Mouse (Mus musculus): ENCODE measurements around the gene H2-Ab1. TPM values are rescaled to one million over a fixed set of nuclear protein-coding genes. Genes with fewer than 3 reads are reported as not detected.
A peak's percentile ranks its signal among the peaks of the same experiment; 100 is the strongest.
"Not testable (repeated sequence)": the region's sequence is repeated elsewhere in the genome, so short reads cannot be mapped to it uniquely, and the experiment has no call there.

The H2-Ab1 gene
- total RNA-seq, 2 experiments from 2014 or later, result 1.6 to 1.9 TPM

DNA sequence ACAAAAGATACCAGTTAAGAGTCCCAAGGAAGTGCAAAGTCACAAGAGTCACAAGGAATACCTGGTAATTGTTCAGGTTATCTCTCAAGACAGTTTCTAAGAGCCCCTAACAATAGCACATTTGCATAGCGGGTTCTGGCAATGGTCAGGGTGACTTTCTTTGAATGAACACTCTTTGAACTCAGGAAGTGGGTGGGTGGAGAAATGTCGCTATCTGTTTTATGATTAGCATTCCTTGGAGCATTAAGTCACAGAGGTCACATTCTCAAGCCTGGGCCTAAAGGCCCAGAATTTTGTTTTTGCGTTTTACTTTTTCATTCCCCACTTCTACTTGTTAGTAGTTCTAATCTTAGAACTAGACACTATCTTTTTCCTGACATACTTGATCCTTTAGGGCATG, 53.0 kb downstream of the H2-Ab1 start:
- not testable (repeated sequence) for DNase-seq

DNA sequence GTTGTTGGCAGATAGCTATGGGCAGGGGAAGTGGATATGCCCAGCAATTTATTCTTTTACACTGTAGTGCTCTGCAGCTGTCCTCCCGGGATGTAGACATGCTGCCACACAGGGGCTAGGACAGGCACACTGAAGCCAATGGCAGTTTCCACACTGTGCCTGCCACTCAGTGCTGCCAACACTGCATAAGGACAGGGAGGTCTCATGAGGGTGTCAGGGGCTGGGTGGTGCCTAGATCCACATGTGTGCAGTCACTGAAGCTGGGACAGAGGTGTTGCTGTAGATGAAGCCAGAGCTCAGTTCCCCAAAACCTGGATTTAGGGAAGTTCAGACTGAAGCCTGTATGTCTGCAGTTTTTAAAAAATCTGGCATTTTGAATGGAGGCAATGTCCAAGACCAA, 54.7 kb downstream of the H2-Ab1 start:
- DNase-seq, result no peak

DNA sequence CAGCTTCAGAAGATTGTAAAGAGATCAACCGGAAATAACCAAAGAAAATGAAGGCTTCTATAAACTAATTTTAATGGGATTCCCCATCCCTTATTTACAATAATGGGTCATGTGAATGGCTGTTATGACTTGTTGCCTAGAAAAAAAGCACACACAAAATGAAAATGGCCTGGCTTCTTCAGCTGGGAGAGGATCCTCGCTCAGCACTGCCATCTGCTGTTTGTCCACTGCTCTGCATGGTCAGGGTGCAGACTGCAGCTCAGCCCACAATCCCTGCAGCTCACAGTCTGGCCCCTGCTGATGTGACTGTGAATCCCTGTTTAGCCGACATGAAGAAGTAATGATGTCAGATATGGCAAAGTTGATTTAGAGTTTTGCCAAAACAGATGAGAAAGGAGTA, 55.9 kb downstream of the H2-Ab1 start:
- peak; percentile 65 to 75 for DNase-seq

DNA sequence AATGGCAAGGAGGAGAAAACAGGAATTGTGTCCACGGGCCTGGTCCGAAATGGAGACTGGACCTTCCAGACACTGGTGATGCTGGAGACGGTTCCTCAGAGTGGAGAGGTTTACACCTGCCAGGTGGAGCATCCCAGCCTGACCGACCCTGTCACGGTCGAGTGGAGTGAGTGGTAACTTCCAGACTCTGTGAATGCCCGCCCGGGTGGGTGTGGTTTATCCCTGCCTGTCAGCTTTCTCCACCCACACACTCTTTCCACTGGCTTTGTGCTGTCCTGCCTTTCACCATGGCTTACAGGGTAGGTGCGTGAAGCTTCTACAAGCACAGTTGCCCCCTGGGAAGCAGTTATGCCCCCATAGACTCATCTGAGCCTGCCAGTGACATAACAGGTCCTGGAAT, 56.8 kb downstream of the H2-Ab1 start:
- no peak for DNase-seq

DNA sequence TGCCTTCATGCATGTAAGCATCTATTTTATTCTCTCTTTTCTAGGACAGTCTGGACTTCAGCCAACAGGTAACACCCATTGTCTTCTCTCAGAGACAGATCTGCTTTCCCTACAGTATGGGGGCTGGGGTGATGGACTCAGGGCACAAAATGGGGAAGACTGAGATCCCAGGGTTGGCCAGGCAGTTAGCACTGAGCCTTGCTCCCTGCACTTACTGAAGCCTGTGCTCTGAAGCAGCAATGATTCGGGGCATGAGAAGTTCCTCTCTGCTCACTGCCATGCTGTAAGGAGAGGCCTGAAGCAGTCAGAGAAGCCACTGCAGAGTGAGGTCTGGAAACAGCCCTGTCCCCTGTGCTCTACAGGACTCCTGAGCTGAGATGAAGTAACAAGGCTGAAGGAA, 58.0 kb downstream of the H2-Ab1 start:
- no peak for DNase-seq

DNA sequence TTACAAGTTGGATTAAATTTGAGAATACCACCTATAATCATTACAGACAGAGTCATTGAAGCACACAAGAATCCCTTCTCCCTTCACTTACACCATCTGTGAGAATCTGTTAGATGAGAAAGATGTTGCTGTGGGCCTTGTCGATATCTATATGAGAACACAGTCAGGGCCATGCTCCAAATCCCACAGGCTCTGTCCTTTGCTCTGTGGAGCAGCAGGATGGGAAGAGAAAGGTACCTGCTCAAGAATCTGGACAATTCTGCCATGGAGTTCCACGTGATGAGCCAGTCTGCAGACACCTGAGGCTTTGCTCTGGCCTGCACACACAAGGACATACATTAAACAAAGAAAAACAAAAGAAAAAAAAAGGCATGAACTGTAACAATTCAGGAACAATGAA, 59.2 kb downstream of the H2-Ab1 start:
- DNase-seq, result no peak

DNA sequence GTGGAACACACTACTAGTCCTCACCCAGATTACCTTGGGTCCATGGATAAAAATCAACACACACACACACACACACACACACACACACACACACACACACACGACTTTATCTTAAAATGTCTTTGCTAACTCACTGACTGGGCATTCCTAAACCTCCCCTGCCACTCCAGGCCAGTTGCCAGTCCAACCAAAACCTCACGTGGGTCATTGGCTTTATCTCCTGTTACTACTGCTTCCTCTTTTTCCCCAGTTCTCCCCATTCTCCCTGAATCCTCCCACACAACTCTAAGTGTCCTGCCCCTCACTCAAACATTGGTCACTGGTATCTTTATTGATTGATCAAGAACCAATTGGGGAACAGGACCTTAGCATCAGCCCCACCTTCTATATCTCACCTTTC, 59.8 kb downstream of the H2-Ab1 start:
- DNase-seq, result no peak

Other genes starting within 250 kb of the H2-Ab1 start
- 10 to 100 TPM; 39.6 to 42.9 TPM for gene Ring1, start 233.0 kb upstream of the H2-Ab1 start, total RNA-seq (2021)
- 10 to 100 TPM; 60.2 to 61.7 TPM for gene H2-Ke6, start 229.6 kb upstream of the H2-Ab1 start, total RNA-seq (2021)
- 10 to 100 TPM; 88.5 to 92.6 TPM for gene Slc39a7, start 226.0 kb upstream of the H2-Ab1 start, total RNA-seq (2021)
- 10 to 100 TPM; 77.8 to 79.2 TPM for gene Rxrb, start 225.9 kb upstream of the H2-Ab1 start, total RNA-seq (2021)
- 10 to 100 TPM; 20.3 to 21.8 TPM for gene Col11a2, start 218.3 kb upstream of the H2-Ab1 start, total RNA-seq (2021)
- under 1 TPM; 0.35 to 0.42 TPM for gene H2-Oa, start 165.3 kb upstream of the H2-Ab1 start, total RNA-seq (2021)
- 10 to 100 TPM; 26.7 to 31.7 TPM for gene H2-DMa, start 138.1 kb upstream of the H2-Ab1 start, total RNA-seq (2021)
- gene Brd2, start 135.1 kb upstream of the H2-Ab1 start, total RNA-seq (2021), result 100 to 1,000 TPM; 182 to 193 TPM
- under 1 TPM; 0.67 to 0.96 TPM for gene H2-DMb2, start 114.4 kb upstream of the H2-Ab1 start, total RNA-seq (2021)
- gene H2-DMb1, start 104.6 kb upstream of the H2-Ab1 start, total RNA-seq (2021), result 1 to 10 TPM in 1 of 2 experiments, under 1 TPM in 1; 0.95 to 1.7 TPM
- gene Tap1, start 70.1 kb upstream of the H2-Ab1 start, total RNA-seq (2021), result 1 to 10 TPM; 3.4 to 3.5 TPM
- 1 to 10 TPM; 1.2 to 1.7 TPM for gene Psmb9, start 69.9 kb upstream of the H2-Ab1 start, total RNA-seq (2021)
- 1 to 10 TPM; 2.7 to 3.2 TPM for gene Psmb8, start 60.0 kb upstream of the H2-Ab1 start, total RNA-seq (2021)
- 10 to 100 TPM in 1 of 2 experiments, 1 to 10 TPM in 1; 8.5 to 10.3 TPM for gene Tap2, start 54.2 kb upstream of the H2-Ab1 start, total RNA-seq (2021)
- under 1 TPM in 1 of 2 experiments, not detected in 1; 0.47 TPM for gene H2-Ob, start 18.8 kb upstream of the H2-Ab1 start, total RNA-seq (2021)
- 1 to 10 TPM in 1 of 2 experiments, under 1 TPM in 1; 0.87 to 1.3 TPM for gene H2-Aa, start 30.1 kb downstream of the H2-Ab1 start, total RNA-seq (2021)
- gene H2-Eb1, start 48.2 kb downstream of the H2-Ab1 start, total RNA-seq (2021), result 1 to 10 TPM; 1.3 TPM
- not detected for gene H2-Eb2, start 68.0 kb downstream of the H2-Ab1 start, total RNA-seq (2021)
- gene Btnl2, start 97.1 kb downstream of the H2-Ab1 start, total RNA-seq (2021), result under 1 TPM; 0.43 to 0.82 TPM
- not detected for gene Btnl1, start 119.4 kb downstream of the H2-Ab1 start, total RNA-seq (2021)
- gene BC051142, start 141.1 kb downstream of the H2-Ab1 start, total RNA-seq (2021), result 1 to 10 TPM; 2.3 to 3.6 TPM
- not detected for gene Btnl4, start 219.6 kb downstream of the H2-Ab1 start, total RNA-seq (2021)